ENCODE assay signal across 26 mouse cellular contexts in the genomic region with DNA sequence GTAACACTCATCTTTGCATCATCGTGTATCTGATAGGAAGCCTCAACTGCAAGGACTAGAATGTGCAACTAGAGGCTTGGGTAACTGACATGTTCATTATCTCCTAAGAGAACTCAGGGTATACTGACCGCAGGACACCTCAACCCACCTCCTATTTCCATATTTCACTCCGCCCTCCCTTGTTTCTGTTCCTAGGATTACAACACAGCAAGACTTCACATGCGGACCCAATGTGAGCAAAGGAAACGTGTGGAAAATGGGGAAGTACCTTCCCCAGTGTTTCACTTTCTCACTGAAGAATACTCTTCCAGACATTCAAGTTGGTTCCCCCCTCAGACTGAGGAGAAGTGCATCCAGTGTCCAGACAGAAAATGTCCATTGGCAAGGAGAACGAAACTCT.
"Had no signal": no experiment of that assay in that cellular context is flagged by ENCODE, and none has a peak within 500 bp of the region (broad histone marks: within the 10 kb centered on the region; RNA-seq: fewer than 3 reads in every experiment).

No protein-coding gene starts in this region.

- H3K9me3 ChIP-seq: heart, embryonic 13.5 days; heart, embryonic 15.5 days; hindbrain, embryonic 13.5 days; hindbrain, embryonic 15.5 days; intestine, embryonic 15.5 days; limb, embryonic 10.5 days; limb, embryonic 12.5 days; liver, embryonic 13.5 days had no signal

- H3K9ac ChIP-seq: heart, embryonic 13.5 days; heart, embryonic 15.5 days; hindbrain, embryonic 13.5 days; hindbrain, embryonic 15.5 days; intestine, embryonic 15.5 days; limb, embryonic 12.5 days; liver, embryonic 13.5 days had no signal

- H3K4me3 ChIP-seq: heart, adult 2 months; heart, embryonic 13.5 days; heart, embryonic 15.5 days; hindbrain, embryonic 13.5 days; hindbrain, embryonic 15.5 days; intestine, embryonic 15.5 days; layer of hippocampus, adult 2 months; left cerebral cortex, adult 2 months; limb, embryonic 10.5 days; limb, embryonic 12.5 days; liver, embryonic 13.5 days had no signal

- DNase-seq: gastrocnemius, postnatal 10 days; gastrocnemius, postnatal 25 days; heart, adult 11 months; heart, adult 2 months; heart, postnatal 14 days; heart, postnatal 36 days; kidney, adult 18-20 months; kidney, adult 8-10 months; kidney, postnatal 10 days; kidney, postnatal 25 days; kidney, postnatal 4 days; liver; liver, embryonic 13.5 days had no signal

- H3K27me3 ChIP-seq: heart, embryonic 13.5 days; heart, embryonic 15.5 days; hindbrain, embryonic 13.5 days; hindbrain, embryonic 15.5 days; intestine, embryonic 15.5 days; limb, embryonic 12.5 days; liver, embryonic 13.5 days had no signal

- H3K27ac ChIP-seq: heart, adult 2 months; heart, embryonic 13.5 days; heart, embryonic 15.5 days; hindbrain, embryonic 13.5 days; hindbrain, embryonic 15.5 days; intestine, embryonic 15.5 days; layer of hippocampus, adult 2 months; left cerebral cortex, adult 2 months; limb, embryonic 10.5 days; limb, embryonic 12.5 days; liver, embryonic 13.5 days had no signal

- H3K4me2 ChIP-seq: heart, embryonic 11.5 days; heart, embryonic 13.5 days; heart, embryonic 15.5 days; hindbrain, embryonic 13.5 days; hindbrain, embryonic 15.5 days; intestine, embryonic 15.5 days; limb, embryonic 12.5 days; liver, embryonic 11.5 days; liver, embryonic 13.5 days had no signal

- H3K4me1 ChIP-seq: heart, embryonic 13.5 days; heart, embryonic 15.5 days; hindbrain, embryonic 13.5 days; hindbrain, embryonic 15.5 days; intestine, embryonic 15.5 days; limb, embryonic 10.5 days; limb, embryonic 12.5 days; liver, embryonic 13.5 days had no signal

- H3K36me3 ChIP-seq: heart, embryonic 13.5 days; heart, embryonic 15.5 days; hindbrain, embryonic 13.5 days; hindbrain, embryonic 15.5 days; intestine, embryonic 15.5 days; limb, embryonic 10.5 days; limb, embryonic 12.5 days; liver, embryonic 13.5 days had no signal

- ATAC-seq: inflammation-experienced regulatory T-cells, adult 6 months; intestine, embryonic 15.5 days; intestine, postnatal 0 days had no signal
